Mouse (Mus musculus) thymus, adult 2 months (tissue): ENCODE results near the gene Gm17387.

Experiments
- CTCF ChIP-seq: fragments of 200-500 bp; IDR thresholded peaks from 2 replicates; pipeline ENCODE4 v1.5.1; 2012; ENCODE audit warnings: mild to moderate bottlenecking, control low read depth, low read length, moderate library complexity, borderline replicate concordance; ENCODE audit not compliant: control insufficient read depth, poor library complexity, insufficient read depth; ENCODE audit errors: extremely low read depth
- POLR2A ChIP-seq: fragments of 200-500 bp; IDR thresholded peaks from 2 replicates; pipeline ENCODE4 v1.6.1; 2012; ENCODE audit warnings: mild to moderate bottlenecking, low read length, control low read depth, moderate library complexity; ENCODE audit not compliant: control insufficient read depth, poor library complexity, insufficient read depth; ENCODE audit errors: extremely low read depth

GRCm38 (mm10) chr7:141047581-141048225 is 18.8 kb downstream of the Gm17387 start:
- TF ChIP-seq POLR2A (no peak), CTCF (no peak)
